Mouse (Mus musculus) mesoderm, embryonic 11.5 days (tissue): ENCODE data around the gene R3hcc1l.

Experiments
- DNase-seq: peaks from one replicate; pipeline ENCODE4 v3.0.0-alpha.2; 2012; ENCODE audit warnings: low read depth, low spot score

The R3hcc1l gene

DNA sequence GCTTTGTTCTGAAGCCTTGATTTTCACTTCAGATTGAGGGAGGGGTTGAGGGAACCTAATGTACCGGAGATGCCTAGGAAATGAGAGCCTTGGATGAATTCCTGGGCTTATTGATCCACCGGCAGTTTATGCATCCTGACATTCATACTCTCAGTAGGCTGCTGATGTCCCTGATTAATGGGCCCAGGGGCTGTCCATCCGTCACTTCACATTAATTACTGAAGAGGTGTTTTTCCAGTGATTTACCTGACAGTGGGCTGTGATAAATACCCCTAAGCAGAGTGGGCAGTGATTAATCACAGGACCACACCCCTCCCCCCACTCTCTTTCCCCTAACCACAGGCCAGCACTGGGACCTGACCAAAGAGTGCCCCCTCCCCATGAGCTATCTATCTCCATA lies 22.1 kb downstream of the R3hcc1l start:
- DNase-seq, result peak; percentile 19

DNA sequence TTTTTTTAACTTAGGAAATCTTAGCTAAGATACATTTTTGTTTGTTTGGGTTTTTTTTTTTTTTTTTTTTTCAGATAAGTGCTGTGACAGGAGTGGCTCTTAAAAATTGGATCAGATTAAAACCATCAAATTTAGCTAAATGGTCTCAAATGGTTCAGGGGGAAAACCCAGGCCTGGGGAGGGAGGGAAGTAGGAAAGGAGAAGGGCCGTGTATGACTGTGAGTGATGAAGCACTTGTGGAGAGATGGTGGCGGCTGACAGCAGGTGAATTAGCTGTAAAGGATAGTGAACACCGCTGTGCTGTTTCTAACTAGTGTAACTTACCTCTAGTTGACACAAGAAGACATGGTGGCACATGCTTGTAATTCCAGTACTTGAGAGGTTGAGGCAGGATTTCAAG lies 40.1 kb downstream of the R3hcc1l start:
- no peak for DNase-seq

- DNase-seq, result no peak
Measured at GRCm38 (mm10) chr19:42561991-42562390, 43.4 kb downstream of the R3hcc1l start.

GRCm38 (mm10) chr19:42562981-42563380 lies 44.4 kb downstream of the R3hcc1l start:
- DNase-seq, result no peak

GRCm38 (mm10) chr19:42563726-42564270 lies 45.2 kb downstream of the R3hcc1l start:
- no peak for DNase-seq

DNA sequence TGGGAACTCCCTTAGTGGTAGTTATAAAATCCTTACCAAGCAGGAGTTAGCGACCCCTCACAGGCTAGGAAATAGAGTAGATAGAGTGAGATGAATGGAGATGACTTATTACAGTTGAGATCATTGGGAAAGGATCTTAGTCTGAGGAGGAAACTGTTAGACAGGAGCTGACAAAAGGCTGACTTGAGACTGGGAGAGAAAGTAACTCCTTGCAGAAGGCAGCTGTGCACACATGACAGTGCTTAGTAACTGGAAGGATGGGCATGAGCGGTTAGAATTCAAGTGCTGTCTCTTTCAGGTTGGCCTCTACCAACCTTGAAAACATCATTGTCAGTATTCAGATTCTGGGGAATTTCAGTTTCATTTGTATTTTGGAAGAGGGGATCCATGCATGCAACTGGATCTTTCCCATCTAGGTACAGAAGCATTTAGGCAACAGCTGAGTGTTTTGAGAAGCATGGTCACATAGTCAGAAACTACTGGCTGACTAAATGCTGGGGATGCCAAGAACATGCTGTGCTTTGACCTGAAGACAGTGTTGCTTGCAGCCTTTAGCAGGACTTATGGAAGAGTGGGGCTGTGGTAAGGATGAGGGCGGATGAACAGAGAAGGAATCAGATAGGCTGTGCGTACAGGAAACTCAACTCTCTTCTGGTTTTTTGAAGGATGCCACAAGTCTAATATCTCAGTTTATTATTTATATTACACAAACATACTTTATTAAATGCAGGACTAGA lies 47.9 kb downstream of the R3hcc1l start:
- no peak for DNase-seq

GRCm38 (mm10) chr19:42567020-42567419 lies 48.5 kb downstream of the R3hcc1l start:
- no peak for DNase-seq

GRCm38 (mm10) chr19:42569076-42569475 lies 50.5 kb downstream of the R3hcc1l start:
- DNase-seq, result no peak

GRCm38 (mm10) chr19:42571291-42571690 lies 52.7 kb downstream of the R3hcc1l start:
- no peak for DNase-seq

GRCm38 (mm10) chr19:42575317-42575716 lies 56.8 kb downstream of the R3hcc1l start:
- no peak for DNase-seq

- DNase-seq, result no peak
Measured at GRCm38 (mm10) chr19:42576856-42577255, 58.3 kb downstream of the R3hcc1l start.

DNA sequence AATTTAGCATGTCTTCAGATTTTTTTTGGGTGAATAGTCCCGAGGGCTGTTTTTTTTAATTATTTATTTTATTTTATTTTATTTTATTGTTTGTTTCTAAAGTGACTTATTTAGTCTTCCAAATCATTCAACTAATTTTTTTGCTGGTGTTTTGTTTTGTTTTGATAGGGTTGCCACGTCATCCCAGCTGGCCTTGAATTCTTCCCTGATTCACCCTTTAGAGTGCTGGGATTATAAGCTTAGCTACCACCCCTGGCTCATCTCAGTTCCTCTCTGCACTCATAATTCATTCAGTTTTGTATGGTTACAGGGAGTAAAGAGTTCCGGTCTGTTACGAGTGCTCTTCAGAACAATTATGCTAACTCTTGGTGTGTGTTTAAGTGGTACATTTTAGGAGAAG lies 60.1 kb downstream of the R3hcc1l start:
- DNase-seq, result no peak

DNA sequence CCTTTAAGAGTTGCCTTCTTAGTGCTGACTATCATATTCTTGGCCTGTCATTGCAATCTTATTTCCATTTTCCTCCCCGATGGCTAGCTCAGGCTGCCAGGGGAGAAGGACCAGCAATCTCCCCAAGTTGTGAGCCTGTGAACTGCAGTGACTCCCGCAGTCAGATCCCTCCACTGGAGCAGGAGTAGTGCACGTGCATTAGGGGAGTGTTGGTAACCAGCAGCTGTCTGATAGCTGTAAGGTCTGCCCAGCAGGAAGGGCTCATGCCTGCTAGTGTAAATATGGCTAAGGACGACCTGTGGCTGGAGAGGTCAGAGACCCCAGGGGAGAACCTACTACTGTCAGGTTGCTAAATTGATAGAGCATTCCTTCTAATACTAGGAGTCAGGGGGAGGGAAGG lies 62.1 kb downstream of the R3hcc1l start:
- peak; percentile 30 for DNase-seq

DNA sequence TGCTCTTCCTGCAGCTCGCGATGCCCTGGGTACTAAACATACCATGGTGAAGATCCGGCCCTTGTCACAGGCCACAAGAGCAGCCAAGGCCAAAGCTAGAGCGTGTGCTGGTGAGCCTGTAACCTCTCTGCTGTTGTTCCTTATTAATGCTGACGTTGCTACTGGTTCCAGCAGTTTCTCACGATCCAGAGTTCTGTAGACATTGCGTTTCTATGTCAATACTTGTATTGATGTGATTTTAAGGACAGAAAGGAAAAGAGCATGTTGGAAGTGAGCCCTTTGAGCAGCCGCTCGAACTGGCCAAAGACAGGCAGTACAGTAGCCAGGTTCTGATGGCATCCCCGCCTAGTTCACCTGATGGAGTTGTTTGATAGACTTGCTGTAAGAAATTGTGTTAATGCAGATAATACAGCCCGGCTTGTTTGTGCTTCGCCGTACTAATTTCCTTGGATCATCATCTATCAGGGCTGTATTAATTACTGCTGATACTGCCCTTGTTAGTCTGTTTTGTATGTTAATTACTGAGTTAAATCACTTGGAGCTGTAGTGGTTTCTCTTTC lies 64.3 kb downstream of the R3hcc1l start:
- DNase-seq, result no peak

DNA sequence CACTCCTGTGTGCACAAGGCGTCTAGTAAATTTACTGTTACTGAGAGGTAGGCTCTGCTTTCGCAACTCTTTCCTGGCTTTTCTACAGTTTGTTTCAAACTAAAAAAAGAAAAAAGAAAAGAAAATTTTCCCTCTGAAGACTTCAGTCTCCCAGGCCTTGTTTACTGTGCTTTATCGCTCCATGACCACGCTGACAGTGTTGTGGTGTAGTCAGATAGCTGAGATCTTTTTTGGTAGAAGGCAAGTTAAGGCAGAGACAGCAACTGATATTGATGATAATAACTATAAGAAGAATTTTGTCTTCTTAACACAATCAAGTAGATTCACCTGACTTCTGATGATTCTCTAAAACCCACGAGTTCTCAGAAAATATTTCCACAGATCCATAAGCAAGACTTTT lies 65.1 kb downstream of the R3hcc1l start:
- DNase-seq, result no peak

DNA sequence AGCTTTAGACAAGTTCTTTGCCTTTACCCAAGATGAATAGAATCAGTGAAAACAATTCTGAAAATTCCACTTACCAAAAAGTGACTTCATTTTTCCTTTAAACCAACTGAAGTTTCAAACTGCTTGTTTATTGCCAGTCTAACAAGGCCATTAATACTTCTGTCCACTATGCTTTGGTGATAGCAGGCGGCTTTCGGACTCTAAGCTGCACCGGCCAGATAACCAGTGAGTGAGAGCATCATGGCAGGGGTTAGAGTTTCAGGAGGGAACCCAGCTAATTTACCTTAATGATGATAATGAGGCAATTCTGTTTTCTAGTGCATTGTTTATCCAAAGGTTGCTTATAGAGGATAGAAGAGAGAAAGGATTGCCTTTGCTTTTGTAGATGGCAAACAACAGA lies 65.6 kb downstream of the R3hcc1l start:
- no peak for DNase-seq

- DNase-seq, result no peak
Measured at GRCm38 (mm10) chr19:42587704-42588103, 69.1 kb downstream of the R3hcc1l start.

DNA sequence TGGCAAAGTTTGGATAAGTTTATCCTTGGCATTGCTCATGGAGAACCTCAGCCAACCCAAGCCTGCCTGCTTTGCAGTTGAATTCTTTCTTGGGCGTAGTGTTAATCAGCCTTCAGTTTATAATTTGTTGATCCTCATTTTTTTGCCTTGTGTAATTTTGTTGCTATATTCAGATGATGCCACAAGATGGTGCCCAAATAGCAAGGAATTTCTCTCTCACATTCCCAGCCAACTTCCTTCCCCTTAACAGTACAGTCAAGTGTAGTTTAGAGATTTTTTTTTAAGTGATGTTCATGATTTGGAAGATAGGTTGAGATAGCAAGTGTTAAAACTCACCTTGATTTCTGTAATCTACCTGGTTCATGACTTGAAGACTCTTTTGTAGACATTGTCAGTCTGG lies 70.7 kb downstream of the R3hcc1l start:
- no peak for DNase-seq

GRCm38 (mm10) chr19:42591534-42591933 lies 73.0 kb downstream of the R3hcc1l start:
- no peak for DNase-seq

DNA sequence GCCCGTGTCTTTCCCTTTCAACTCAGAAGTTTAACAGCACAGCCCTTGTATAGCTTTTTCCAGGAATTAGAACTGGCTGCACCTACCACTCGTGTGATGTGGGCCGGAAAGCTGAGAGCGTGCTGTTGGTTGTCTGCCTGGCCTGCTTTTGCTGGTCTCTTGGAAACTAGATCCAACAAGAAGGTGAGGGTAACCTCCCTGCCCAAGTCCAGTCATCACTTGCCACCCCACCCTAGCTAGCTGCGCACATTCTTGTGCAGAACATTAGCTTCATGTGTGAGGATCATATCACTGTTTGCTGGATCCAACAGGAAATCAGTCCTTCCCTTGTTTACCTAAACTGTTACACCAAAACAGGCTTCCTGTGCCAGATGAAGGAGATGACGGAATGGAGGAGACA lies 74.9 kb downstream of the R3hcc1l start:
- DNase-seq, result no peak

GRCm38 (mm10) chr19:42595066-42595465 lies 76.5 kb downstream of the R3hcc1l start:
- DNase-seq, result no peak

- DNase-seq, result no peak
Measured at GRCm38 (mm10) chr19:42597286-42597685, 78.7 kb downstream of the R3hcc1l start.

DNA sequence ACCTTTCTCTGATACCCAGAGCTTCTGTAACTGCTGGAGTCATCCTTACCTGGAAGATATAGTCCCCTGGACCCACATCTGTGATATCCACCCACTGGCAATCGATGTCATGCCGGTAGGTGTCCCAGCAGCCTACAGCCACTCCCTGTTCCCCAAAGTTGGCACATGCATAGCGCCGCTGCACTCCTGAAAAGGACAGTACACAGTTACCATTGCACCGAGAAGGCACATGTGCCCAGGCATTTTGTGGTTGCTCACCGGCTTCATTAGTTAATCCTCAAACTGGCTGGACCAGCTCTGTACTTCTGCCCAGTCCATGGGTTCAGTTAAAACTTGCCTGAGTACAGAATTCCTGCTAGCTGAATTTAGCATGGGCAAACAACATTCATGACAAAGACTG lies 79.3 kb downstream of the R3hcc1l start:
- no peak for DNase-seq
